Mouse (Mus musculus) liver, adult 2 months (tissue): ENCODE data around the gene Thsd7b.

Experiments used
- CTCF ChIP-seq: fragments of 200-500 bp; IDR thresholded peaks from 2 replicates; pipeline ENCODE4 v1.5.1; 2011; ENCODE audit warnings: low read depth, low read length, control low read depth
- POLR2A ChIP-seq: fragments of 200-500 bp; IDR thresholded peaks from 2 replicates; pipeline ENCODE4 v1.6.1; 2011; ENCODE audit warnings: low read length, control low read depth; ENCODE audit not compliant: insufficient read depth; ENCODE audit errors: extremely low read depth

- TF ChIP-seq CTCF (no peak), POLR2A (no peak)
These were observed 504.0 kb downstream of the Thsd7b start for GRCm38 (mm10) chr1:129777055-129777454.
